Mouse (Mus musculus) right cerebral cortex, postnatal 25 days (tissue): ENCODE measurements around the gene Entpd5.

Experiments used
- DNase-seq: peaks from one replicate; pipeline ENCODE4 v3.0.0; 2022

Entpd5 gene

GRCm38 (mm10) chr12:84408819-84409507 is at the start of gene Entpd5, which contains the start of gene Bbof1:
Gene Entpd5 (minus strand): TSS chr12:84409029.
Gene Bbof1 (plus strand): TSS chr12:84409071.
- peak; percentile 94 for DNase-seq

DNA sequence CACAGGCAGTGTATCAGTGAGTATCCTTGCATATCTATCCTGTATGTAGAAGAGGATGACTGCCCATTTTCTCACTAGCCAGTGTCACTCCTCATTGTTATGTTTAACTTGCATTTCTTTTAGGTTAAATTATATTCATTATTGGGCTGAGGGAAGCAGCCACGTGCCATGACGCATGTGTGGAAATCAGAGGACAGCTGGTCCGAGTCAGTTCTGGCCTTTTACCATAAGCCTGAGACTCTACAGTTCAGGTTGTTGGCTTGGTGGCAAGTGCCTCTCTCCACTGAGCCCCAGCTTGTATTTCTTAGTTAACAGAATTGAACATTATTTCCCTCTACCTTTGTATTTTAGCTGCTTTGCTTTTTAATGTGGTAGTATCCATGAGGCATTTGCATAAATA is 48.1 kb upstream of the Entpd5 start:
- DNase-seq: no peak

DNA sequence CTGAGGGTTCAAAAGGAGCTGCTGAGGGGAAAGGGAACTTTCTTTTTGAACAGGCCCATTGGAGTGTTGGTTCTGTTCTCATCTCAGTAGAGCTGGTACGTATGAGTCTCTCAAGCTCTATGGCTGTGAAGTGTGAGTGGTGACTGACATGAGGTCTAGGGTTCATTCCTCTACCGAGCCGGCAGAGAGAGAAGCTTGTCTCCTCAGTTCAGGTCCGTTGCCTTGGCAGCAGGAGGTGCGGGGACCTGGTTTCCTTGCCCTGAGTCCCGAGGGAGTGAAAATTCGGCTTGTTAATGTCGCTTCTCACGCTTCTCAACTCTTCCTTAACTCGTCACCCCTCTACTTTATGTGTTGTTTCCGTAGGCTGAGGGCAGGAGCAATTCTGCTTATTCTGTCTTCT is 43.0 kb upstream of the Entpd5 start:
- no peak for DNase-seq

DNA sequence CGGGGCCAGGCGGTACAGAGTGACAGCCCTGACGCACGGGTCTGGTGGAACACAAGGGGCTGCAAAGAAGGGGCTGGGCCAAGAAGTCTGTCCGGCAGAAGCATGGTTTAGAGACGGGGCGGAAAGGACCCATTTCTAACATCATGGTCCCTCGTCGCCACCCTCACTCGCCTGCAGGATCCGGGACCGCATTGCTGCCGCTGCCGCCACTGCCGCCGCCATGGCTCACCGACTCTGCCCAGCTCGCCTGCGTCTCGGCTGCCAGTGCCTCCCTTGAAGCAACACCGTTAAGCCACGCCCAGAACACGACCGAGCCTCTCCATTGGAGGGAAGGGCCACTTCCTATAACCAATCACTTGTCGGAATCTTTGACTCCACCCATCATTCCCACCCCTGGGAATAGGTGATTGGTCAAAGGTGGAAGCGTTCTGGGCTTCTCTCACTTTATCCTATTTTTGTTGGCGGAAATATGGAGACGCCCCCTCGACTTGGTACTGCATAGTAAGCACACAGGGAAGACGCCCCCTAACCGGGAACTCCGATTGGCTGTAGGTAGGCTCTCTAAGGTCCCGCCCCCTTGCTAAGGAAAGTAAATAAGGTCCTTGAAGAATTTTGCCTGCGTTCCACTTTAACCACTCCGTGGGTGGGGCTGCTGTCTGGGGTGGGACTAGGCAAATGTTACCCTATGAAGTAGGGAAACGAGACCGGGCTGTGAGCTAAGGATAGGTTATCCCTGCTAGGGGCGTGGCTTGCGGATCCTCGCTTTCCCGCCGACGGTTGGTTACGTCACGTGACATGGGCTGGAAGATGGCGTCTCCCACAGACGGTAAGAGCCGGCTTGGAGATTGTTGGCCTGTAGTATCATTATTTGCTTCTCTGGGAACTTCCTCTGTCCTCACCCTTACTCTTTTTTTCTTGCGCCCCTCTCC is 42.2 kb upstream of the Entpd5 start, which contains the start of the genes Aldh6a1 and Lin52:
Gene Aldh6a1, minus strand, starts transcription at position 287 of the 929 bp plus-strand sequence.
Gene Lin52, plus strand, starts transcription at position 705 of the 929 bp plus-strand sequence.
- peak; percentile 95 for DNase-seq

DNA sequence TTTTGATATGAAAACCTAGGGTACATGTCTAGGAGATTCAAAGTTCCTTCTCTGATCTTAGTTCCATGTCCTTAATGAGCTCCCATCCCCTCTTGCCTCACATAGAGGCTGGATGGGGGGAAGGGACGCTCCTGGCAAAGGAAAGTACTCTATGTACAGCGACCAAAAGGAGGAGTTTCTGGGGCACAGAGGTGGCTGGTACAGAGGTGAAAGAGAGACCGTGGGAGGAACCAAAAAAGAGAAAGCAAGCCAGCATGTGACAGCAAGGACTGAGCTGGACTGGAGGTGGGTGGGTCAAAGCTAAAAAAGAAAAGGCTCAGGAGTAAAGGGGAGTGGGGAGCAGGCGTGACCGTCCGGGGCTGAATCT is 41.5 kb upstream of the Entpd5 start:
- DNase-seq: peak; percentile 14

DNA sequence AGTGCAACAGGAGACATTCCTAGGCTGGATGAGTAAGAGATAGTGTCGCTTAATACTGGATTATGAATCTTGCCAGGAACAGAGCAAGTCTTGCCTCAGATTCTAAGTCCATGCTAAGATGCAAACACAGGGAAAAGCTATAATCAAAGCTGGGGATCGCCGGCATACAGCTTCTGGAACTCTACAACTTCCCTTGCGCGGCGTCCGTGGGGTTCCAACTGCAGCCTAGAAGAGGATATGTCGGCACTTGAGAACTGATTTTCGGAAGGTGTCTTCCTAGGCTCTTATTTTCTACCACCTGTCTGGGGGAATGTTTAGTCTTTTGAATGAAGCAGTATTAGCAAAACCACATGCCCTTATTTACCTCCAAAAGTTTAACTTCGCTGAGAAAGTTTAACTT is 41.1 kb upstream of the Entpd5 start:
- DNase-seq: no peak

DNA sequence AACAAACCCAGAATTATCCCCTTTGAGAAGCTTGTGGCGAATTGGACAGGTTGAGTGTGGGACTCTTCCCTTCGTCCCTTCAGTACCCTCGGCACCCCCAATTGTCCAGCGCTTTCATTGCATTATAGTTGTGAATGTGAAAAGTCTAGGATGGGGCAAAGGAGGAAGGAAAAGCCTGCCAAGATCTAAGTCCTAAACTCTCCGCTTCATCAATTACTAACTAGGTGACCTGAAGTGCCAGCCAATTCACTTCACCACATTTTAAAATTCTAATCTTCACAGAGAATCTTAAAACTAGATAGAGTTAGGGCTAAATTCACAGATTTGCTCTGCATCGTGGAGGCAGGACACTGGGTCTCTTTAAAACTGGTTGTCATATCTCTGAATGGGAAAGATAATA is 39.4 kb upstream of the Entpd5 start:
- DNase-seq: no peak

DNA sequence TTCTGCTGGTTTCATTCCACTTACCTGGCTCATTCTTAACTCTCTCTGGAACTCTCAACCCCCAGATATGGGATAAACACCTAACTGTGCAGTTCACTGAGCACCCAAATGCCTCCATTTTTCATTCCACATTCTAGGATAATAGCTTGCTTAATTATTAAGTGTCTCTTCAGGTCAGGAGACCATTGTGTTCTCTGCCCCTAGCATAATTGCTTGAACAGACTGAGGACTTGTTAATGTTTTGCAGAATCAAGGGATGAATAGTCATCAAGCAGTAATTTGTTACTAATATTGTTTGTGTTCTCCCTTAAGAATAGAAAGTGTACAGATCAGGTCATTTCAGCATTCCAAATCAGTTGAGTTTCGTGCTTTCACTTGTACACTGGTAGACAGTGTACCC is 38.6 kb upstream of the Entpd5 start:
- DNase-seq: no peak

- DNase-seq: no peak
Measured at GRCm38 (mm10) chr12:84442526-84442925, 33.7 kb upstream of the Entpd5 start.

GRCm38 (mm10) chr12:84438697-84439096 is 29.9 kb upstream of the Entpd5 start:
- DNase-seq: no peak

DNA sequence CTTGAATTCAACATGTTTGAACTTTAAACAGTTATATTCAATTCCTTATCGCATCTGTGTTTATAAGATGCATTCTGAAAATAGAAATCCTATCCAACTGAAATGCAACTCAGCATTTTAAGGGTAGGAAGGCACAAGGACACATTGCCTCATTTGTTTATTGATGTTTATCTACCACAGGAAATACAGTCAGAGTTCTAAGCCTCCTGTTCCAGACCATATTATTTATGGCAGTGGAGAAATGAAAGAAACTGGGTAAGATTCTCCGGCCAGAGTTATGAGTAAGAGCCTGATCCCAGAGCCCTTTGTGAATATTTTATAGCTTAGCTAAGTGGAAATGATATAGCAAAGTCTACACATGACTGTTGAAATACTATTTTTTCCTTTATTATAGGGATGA is 21.0 kb upstream of the Entpd5 start:
- no peak for DNase-seq

GRCm38 (mm10) chr12:84423990-84424389 is 15.2 kb upstream of the Entpd5 start:
- DNase-seq: no peak

GRCm38 (mm10) chr12:84417605-84417922 is 8.7 kb upstream of the Entpd5 start:
- DNase-seq: no peak

DNA sequence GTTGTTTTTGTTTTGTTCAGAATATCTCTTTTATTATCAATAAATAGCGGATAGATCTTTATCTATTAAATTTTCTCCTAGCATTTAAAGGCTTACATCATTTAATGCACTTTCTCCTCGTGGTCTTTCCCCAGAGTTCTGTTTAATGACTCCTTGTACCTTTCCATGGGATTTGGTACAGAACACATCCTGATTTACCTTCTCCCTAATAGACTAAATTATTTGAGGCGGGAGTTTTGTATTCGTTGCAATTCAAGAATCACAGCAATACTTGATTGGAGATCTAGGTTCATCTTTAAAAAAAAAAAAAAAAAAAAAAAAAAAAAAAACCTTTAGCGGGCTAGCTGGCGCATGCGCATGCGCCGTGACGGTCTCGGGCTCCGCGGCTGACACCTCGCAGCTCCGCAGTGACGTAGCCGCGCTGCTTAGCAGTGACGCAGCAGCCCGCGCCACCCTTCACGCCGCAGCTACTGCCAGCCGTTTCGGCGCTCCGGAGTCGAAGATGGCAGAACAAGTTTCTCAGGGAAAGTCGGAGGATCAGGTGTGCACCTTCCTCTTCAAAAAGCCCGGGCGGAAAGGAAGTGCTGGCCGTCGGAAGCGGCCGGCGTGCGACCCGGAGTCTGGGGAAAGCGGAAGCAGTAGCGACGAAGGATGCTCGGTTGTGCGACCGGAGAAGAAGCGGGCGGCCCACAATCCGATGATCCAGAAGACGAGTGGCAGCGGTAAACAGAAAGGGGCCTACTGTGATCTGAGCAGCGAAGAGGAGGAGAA is 8.2 kb upstream of the Entpd5 start, which contains the start of gene Rnf113a2:
Gene Rnf113a2, plus strand, starts transcription at position 363 of the 771 bp plus-strand sequence.
- peak; percentile 87 for DNase-seq

GRCm38 (mm10) chr12:84407874-84408818 is 683 bp downstream of the Entpd5 start:
- no peak for DNase-seq

DNA sequence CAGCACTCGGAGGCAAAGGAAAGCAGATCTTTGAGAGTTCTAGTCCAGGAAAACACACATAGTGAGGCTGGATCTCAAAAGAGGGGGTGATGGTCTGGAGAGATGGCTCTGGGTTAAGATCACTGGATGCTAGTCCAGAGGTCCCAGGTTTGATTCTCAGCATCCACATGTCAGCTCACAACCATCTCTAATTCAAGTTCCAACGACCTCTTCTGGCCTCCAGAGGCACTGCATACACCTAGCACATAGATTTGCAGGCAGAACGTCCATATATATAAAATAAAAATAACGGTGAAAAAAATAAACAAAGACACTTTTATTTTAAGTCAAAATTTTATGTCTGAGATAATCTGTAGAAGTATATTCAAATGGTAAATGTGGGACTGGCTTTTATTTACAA is 1.6 kb downstream of the Entpd5 start:
- DNase-seq: no peak

- DNase-seq: no peak
Measured at GRCm38 (mm10) chr12:84404541-84404940, 4.3 kb downstream of the Entpd5 start.

DNA sequence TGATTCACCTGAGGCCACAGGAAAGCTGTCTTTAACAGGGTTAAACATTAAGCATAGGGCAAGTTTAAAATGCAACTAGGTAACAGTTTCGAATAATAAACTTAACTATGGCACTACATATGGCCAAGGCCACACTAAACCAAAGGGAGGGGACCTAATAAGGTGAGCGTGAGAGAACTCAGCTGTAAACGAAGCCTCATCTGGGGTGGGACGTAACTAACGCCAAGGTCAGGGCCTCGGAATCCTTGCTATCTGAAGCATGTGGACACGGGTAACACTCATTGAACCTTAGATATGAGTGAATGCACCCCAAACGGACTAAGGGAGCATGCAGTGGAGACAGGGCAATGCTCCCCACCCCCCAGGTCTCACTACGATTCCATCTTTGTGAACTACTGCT is 5.9 kb downstream of the Entpd5 start:
- no peak for DNase-seq

- DNase-seq: no peak
Measured at GRCm38 (mm10) chr12:84400653-84401052, 8.2 kb downstream of the Entpd5 start.

GRCm38 (mm10) chr12:84400068-84400467 is 8.8 kb downstream of the Entpd5 start:
- DNase-seq: no peak

GRCm38 (mm10) chr12:84399663-84400062 is 9.2 kb downstream of the Entpd5 start:
- DNase-seq: no peak

DNA sequence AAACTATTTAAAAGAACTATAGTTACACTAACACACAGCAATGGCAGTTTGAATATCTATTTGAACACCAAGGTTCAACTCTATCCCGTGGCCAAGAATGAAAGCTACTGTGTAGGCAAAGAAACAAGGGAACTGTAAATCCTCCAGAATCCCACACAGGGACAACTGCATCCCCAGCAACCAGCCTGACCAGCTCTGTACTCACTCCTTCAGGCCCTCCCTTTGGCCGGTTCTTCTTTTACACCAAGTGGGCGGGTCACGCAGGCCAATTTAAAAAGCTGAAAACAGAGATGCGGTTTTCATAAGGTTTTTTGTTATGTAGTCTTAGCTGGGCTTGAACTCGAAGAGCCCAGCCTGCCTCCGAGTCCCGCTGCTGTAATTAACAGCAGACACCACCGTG is 9.7 kb downstream of the Entpd5 start:
- DNase-seq: no peak
